Mouse (Mus musculus) olfactory bulb, adult 2 months (tissue): ENCODE data around the gene Ttc34. TPM values are rescaled to one million over a fixed set of nuclear protein-coding genes. Genes with fewer than 3 reads are reported as not detected.

Experiments used
- H3K27ac ChIP-seq: fragments of 200-500 bp; 2 replicates; pipeline ENCODE4 v1.5.1; 2012; ENCODE audit warnings: low read depth, low read length; ENCODE audit not compliant: insufficient read depth
- H3K4me1 ChIP-seq: fragments of 200-500 bp; 2 replicates; pipeline ENCODE4 v1.6.1; 2012; ENCODE audit warnings: low read length; ENCODE audit not compliant: control insufficient read depth, insufficient read depth
- H3K4me3 ChIP-seq: fragments of 200-500 bp; 2 replicates; pipeline ENCODE4 v1.5.1; 2012; ENCODE audit warnings: mild to moderate bottlenecking, low read depth, low read length, moderate library complexity; ENCODE audit not compliant: insufficient read depth
- CTCF ChIP-seq: fragments of 200-500 bp; IDR thresholded peaks from 2 replicates; pipeline ENCODE4 v1.5.1; 2012; ENCODE audit warnings: low read depth, mild to moderate bottlenecking, low read length, moderate library complexity; ENCODE audit not compliant: insufficient read depth
- POLR2A ChIP-seq: fragments of 200-500 bp; IDR thresholded peaks from 2 replicates; pipeline ENCODE4 v1.6.1; 2012; ENCODE audit warnings: mild to moderate bottlenecking, low read depth, low read length, moderate library complexity; ENCODE audit not compliant: insufficient read depth
- WGBS: fragments of 180-500 bp; shearing (Covaris S2); methylation state at CpG from one replicate; pipeline ENCODE4 v1.1.7; 2018; 5-methylcytosine and 5-hydroxymethylcytosine counted together
- polyA plus RNA-seq: library from polyadenylated mRNA; stranded (reverse); fragments of >200 nt; gene quantifications from 2 replicates; pipeline ENCODE4 v1.2.4, GENCODE M21; 2012; ENCODE audit warnings: low replicate concordance; ENCODE audit not compliant: missing spikeins, insufficient read depth, insufficient read length

Ttc34 gene
- polyA plus RNA-seq, 1 experiment: not detected

DNA sequence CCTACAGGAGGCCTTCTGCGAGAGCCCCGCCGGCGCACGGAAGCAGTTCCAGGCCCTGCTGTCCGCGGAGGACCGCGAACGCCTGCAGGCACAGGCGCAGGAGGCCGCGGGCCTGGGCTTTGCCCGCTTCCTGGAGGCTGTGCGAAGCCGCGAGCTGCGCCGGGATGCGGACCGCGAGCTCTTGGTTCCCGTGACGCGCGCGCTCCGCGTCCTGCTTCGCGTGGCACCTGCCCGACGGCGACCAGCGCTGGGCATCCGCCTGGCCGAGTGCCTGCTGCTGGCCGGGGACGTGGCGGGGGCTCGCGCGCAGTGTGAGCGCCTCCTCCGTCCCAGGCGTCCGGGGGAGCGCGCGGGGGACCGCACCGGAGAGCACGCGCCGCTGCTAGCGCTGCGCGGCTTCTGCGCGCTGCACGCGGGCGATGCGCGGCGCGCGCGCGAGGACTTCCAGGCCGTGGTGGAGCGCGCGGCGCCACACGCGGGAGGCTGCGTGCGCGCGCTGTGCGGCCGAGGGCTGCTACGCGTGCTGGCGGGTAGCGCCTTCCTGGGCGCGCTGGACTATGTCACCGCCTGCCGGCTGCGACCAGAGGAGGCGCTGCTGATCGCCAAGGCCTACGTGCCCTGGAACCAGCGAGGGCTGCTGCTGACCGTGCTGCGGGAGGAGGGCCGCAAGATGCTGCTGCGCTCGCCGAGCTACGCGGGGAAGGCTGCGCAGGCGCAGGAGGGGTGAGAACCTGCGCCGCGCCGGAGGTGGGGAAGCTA, 18.6 kb downstream of the Ttc34 start:
- H3K27ac ChIP-seq: peak overlapping the region; percentile 73
- peaks cover 11% of the 10 kb centered on the region for H3K4me1 ChIP-seq
- TF ChIP-seq CTCF: no peak
- peak; percentile 80 for TF ChIP-seq POLR2A
- peak overlapping the region; percentile 85 for H3K4me3 ChIP-seq
- under 1% methylated on average over 110 of the region's 110 CpGs for WGBS

GRCm38 (mm10) chr4:154856480-154856837, 19.2 kb downstream of the Ttc34 start:
- peak overlapping the region; percentile 73 for H3K27ac ChIP-seq
- WGBS: 16% methylated on average over 9 of the region's 9 CpGs
- peaks cover 11% of the 10 kb centered on the region for H3K4me1 ChIP-seq
- TF ChIP-seq CTCF (no peak), POLR2A (no peak)
- H3K4me3 ChIP-seq: peak overlapping the region; percentile 85

DNA sequence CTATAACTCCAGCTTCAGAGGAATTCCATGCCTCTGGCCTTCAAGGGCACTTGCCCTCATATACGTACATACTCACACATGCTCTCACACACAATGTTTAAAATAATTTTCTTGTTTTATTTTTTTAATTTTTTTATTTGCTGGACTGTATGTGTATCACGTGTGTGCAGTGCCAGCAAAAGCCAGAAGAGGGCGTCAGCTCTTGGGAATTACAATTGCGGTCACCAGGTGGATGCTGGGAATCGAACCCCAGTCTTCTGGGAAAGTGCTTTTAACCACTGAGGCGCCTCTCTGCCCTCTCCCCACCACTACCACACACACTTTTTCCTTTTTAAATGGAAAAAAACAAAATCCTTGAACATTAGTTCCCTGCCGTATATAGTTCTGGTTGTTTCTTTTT, 19.6 kb downstream of the Ttc34 start:
- WGBS: 89% methylated on average over 7 of the region's 7 CpGs
- Histone ChIP-seq H3K4me1 (peaks cover 11% of the 10 kb centered on the region), H3K4me3 (no peak overlapping the region), H3K27ac (peak overlapping the region; percentile 73; the same call in 1 of the 2 replicates)
- TF ChIP-seq POLR2A (no peak), CTCF (no peak)

DNA sequence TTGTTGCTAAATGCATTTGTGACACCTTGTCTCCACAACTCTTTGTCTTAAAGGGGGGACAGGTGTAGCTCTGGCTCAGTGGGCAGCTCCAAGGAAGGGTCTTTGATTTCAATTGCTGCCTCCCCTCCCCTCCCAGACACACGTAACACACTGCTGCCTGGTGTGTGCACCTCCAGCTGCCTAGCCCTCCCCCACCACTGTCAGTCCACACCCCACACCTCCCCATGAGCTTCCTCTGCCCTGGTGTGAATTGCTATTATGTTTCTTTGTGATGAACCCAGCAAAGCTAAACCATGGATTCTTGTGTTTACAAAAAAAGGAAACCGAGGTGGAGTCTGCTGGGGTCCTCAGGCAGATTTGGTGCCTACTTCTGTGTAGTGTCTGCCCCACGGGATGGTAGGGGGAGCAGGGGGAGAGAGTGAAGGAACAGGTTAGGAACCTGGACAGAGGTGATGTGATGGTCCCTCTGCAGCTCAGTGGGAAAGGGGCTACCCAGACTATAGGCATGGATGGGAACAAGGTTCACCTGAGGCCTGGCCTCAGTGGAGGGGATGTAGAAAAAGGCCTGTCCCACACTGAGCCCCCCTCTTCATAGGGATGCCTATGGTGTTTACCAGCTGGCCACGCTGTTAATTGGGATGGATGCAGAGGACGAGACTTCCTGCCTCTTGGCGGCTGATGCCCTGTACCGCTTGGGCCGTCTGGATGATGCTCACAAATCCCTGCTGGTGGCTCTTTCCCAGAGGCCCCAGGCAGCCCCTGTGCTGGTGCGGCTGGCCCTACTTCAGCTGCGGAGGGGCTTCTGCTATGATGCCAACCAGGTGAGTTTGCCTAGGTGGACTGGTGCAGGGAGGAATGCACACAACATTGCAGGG, 20.3 kb downstream of the Ttc34 start:
- no peak overlapping the region for H3K4me3 ChIP-seq
- TF ChIP-seq POLR2A: no peak
- TF ChIP-seq CTCF: no peak
- peaks cover 11% of the 10 kb centered on the region for H3K4me1 ChIP-seq
- WGBS: 84% methylated on average over 10 of the region's 10 CpGs
- H3K27ac ChIP-seq: no peak overlapping the region

GRCm38 (mm10) chr4:154858601-154859000, 21.3 kb downstream of the Ttc34 start:
- H3K4me3 ChIP-seq: no peak overlapping the region
- WGBS: 88% methylated on average over 3 of the region's 3 CpGs
- no peak overlapping the region for H3K27ac ChIP-seq
- peaks cover 11% of the 10 kb centered on the region for H3K4me1 ChIP-seq
- no peak for TF ChIP-seq CTCF
- TF ChIP-seq POLR2A: no peak

DNA sequence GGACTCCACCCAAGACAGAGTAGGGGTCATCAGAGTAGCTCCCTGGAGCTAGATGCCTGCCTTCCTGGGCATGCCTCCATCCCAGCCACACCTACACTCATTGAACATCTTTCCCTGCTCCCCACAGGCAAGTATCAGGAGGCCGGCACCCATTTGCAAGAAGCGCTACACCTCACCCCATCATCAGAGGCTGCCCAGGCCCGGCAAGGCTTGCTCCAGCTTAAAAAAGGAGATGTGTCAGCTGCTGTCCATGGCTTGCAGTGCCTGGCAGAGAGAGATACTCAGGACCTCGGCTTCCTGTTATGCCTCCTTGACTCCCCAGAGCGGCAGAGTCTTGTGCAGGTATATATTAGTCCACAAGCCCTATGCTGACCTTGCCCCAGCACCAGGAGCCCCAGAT, 24.7 kb downstream of the Ttc34 start:
- 83% methylated on average over 5 of the region's 5 CpGs for WGBS

DNA sequence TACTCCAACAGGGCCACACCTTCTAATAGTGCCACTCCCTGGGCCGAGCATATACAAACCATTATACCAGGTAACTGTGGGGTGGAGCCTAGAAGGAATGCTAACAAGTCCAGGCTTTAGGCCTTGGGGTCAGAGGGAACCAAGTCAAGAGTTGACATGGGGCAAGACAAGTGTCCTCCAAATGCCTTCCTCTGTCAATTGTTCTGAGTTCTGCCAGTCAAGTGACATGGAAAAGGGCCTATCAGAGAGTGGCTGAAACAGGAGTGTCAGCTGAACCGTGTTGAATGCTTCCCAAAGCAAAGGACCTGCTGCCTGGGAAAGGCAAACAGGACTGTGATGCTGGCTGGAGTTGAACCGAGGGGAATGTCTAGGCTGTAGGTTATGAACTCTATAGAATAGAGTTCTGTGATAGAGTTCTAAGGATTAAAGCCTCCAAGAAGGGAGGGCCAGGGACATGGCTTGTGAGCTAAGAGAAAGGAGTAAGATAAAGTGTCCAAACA, 26.2 kb downstream of the Ttc34 start:
- no peak for TF ChIP-seq CTCF
- no peak for TF ChIP-seq POLR2A
- peaks cover 15% of the 10 kb centered on the region for H3K4me1 ChIP-seq
- no peak overlapping the region for H3K27ac ChIP-seq
- 83% methylated on average over 3 of the region's 3 CpGs for WGBS
- H3K4me3 ChIP-seq: no peak overlapping the region

More for the DNA sequence above, 24.7 kb downstream of the Ttc34 start:
- H3K4me3 ChIP-seq: no peak overlapping the region
- no peak overlapping the region for H3K27ac ChIP-seq
- TF ChIP-seq POLR2A (no peak), CTCF (no peak)
- peaks cover 13% of the 10 kb centered on the region for H3K4me1 ChIP-seq

DNA sequence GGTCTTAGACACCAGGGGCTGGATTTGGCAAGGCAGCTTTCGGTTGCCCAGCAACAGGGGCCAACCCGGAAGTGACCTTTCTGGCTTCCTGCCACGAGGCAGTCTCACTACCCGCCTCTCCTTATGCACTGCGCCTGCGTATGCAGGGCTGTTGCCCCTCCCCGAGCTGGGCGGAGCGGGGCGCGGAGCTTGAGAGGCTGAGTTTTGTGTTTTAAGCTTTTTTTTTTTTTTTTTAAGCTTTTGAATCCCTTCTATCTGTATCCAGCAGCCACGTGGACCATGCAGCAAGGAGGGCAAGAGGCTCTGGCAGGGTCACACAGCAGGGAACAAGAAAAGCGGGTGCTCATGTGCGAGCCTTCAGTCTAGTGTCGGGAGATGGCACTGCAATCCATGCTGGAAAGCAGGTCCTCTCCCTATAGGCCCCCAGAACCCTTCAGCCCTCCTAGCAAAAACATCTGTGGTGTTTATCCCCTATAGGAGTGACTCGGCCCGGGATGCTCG, 27.1 kb downstream of the Ttc34 start:
- Histone ChIP-seq H3K27ac (peak overlapping the region; percentile 46), H3K4me3 (peak overlapping the region; percentile 52), H3K4me1 (peaks cover 17% of the 10 kb centered on the region)
- peak; percentile 78 for TF ChIP-seq POLR2A
- TF ChIP-seq CTCF: peak; percentile 68; the same call in 1 of the 2 replicates
- under 1% methylated on average over 18 of the region's 18 CpGs for WGBS
